Mouse (Mus musculus) erythroblast, embryonic 14.5 days (primary cell): Measurements from ENCODE around the gene Otud7b.

Experiments used
- GATA1 ChIP-seq: IDR thresholded peaks from 2 replicates; pipeline ENCODE4 v1.6.1; 2012; ENCODE audit warnings: low read length, inconsistent platforms, mixed read lengths
- TAL1 ChIP-seq: IDR thresholded peaks from 3 replicates; pipeline ENCODE4 v1.6.1; 2012; ENCODE audit warnings: low read length, inconsistent platforms, mixed read lengths

DNA sequence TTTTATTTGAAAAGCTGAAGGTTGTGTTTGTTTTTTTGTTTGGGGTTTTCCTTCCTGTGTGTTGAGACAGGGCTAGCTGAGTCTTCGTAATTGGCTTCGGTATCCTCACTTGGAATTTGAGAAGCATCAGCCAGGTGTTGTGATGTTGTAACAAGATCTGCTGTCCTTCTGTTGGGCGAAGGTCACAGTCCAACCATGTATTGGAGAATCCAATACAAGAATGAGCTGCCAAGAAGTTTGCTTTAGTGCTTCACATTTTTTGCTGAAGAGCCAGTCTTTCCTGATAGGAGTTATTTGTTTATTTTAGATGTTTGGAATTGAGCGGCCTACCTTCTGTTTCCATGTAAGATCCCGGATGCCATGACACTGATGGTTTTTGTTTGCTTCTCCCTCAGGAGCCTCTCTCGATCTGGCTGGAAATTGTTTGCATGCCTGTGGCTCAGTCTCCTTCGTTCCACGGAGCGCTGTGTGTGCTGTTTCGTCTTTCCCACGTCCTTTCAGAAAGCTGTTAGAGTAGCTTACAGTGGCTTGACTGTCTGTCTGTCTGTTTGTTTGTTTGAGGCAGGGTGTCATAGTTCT is 29.1 kb downstream of the Otud7b start:
- TF ChIP-seq GATA1 (no peak), TAL1 (no peak)
